Mouse (Mus musculus) forebrain, embryonic 11.5 days (tissue): ENCODE results near the gene Tigar. TPM values are rescaled to one million over a fixed set of nuclear protein-coding genes. Genes with fewer than 3 reads are reported as not detected.

ENCODE experiments used
- ATAC-seq: fragments of 200-750 bp; cut with Nextera tagmentation; replicated peaks from 2 replicates; pipeline ENCODE4 v1.8.0; 2017; ENCODE audit warnings: moderate TSS enrichment; ENCODE audit not compliant: low FRiP score
- DNase-seq: peaks from one replicate; pipeline ENCODE4 v3.0.0-alpha.2; 2017; ENCODE audit warnings: low spot score
- H3K27ac ChIP-seq: fragments of 300-500 bp; sonication (generic); 2 replicates; pipeline ENCODE4 v1.5.1; 2014; ENCODE audit warnings: low read depth, low read length
- H3K27me3 ChIP-seq: fragments of 300-500 bp; sonication (generic); 2 replicates; pipeline ENCODE4 v1.6.1; 2014; ENCODE audit warnings: mild to moderate bottlenecking, low read length, mixed read lengths; ENCODE audit not compliant: control insufficient read depth, insufficient read depth
- H3K36me3 ChIP-seq: fragments of 300-500 bp; sonication (generic); 2 replicates; pipeline ENCODE4 v1.6.1; 2014; ENCODE audit warnings: mild to moderate bottlenecking, low read length, moderate library complexity, mixed read lengths; ENCODE audit not compliant: control insufficient read depth, insufficient read depth
- H3K4me1 ChIP-seq: fragments of 300-500 bp; sonication (generic); replicated peaks from 2 replicates; pipeline ENCODE4 v1.6.1; 2014; ENCODE audit warnings: low read length, mixed read lengths; ENCODE audit not compliant: control insufficient read depth, insufficient read depth
- H3K4me2 ChIP-seq: fragments of 300-500 bp; sonication (generic); 2 replicates; pipeline ENCODE4 v1.6.1; 2014; ENCODE audit warnings: low read depth, mild to moderate bottlenecking, low read length, moderate library complexity, mixed read lengths; ENCODE audit not compliant: severe bottlenecking
- H3K4me3 ChIP-seq: fragments of 300-500 bp; sonication (generic); 2 replicates; pipeline ENCODE4 v1.5.1; 2014; ENCODE audit warnings: low read depth, low read length
- H3K9ac ChIP-seq: fragments of 300-500 bp; sonication (generic); 2 replicates; pipeline ENCODE4 v1.6.1; 2014; ENCODE audit warnings: low read length
- H3K9me3 ChIP-seq: fragments of 300-500 bp; sonication (generic); 2 replicates; pipeline ENCODE4 v1.6.1; 2016; ENCODE audit warnings: low read length, mixed read lengths; ENCODE audit not compliant: control insufficient read depth
- WGBS: fragments of 180-500 bp; shearing (Covaris S2); extraction: QIAGEN DNeasy Blood & Tissue Kit; methylation state at CpG from one replicate; pipeline ENCODE4 v1.1.7; 2014; 5-methylcytosine and 5-hydroxymethylcytosine counted together
- polyA plus RNA-seq: library from polyadenylated mRNA; unstranded; fragments of >200 nt; fragmentation: Nextera tagmentation; extraction: Ambion mirVana; gene quantifications from 2 replicates; pipeline ENCODE4 v1.2.1, GENCODE M21; 2014

Tigar gene
- polyA plus RNA-seq, 1 experiment from 2014 or later = 6.8 TPM

DNA sequence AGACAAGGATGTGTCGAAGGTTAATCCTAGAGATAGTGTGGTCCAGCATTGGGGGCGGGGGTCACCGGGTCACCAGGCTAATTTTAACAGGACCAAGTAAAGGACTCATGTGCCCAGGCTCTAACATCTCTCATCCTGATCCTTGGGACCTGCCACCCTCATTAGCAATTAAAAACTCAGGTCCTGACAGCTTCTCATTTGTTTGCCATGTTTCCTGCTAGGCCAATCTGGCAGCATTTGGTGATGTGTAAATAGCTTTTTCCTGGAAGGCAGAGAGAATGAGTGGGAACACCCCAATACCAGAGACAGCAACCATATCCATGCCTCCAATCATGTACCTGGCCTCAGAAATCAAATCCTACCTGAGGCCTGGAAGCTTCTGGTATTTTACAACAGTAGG is 22.6 kb upstream of the Tigar start:
- no peak overlapping the region for H3K27ac ChIP-seq
- ATAC-seq (no peak), DNase-seq (no peak)
- H3K27me3 ChIP-seq = no peaks in the 10 kb centered on the region; the same call in 1 of the 2 replicates
- no peak overlapping the region for H3K4me3 ChIP-seq
- H3K4me2 ChIP-seq = no peak overlapping the region
- peaks cover 9% of the 10 kb centered on the region; the same call in 1 of the 2 replicates for H3K4me1 ChIP-seq
- H3K36me3 ChIP-seq = peaks cover 5% of the 10 kb centered on the region; the same call in 1 of the 2 replicates
- WGBS = 83% methylated on average over 3 of the region's 3 CpGs
- no peaks in the 10 kb centered on the region for H3K9me3 ChIP-seq
- H3K9ac ChIP-seq = no peak overlapping the region

DNA sequence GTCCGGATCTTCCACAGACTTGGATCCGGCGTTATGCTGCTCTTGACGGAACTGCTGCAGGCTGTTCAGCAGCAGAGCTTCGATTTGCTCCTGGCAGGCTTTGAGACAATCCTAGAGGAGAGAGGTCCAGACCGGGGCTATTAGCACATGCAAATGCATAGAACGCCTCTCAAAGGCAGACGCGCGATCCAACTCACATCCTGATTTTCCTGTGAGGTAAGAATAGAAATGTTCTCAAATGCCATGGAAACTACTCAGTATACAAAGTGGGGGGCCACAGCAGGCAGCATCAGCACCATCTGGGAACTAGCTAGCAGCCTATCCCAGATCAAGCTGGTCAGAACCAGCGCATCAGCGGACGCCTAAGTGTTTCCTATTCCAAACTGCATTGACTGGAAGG is 21.0 kb upstream of the Tigar start:
- H3K4me1 ChIP-seq = peaks cover 9% of the 10 kb centered on the region; the same call in 1 of the 2 replicates
- no peak overlapping the region for H3K9ac ChIP-seq
- H3K4me3 ChIP-seq = no peak overlapping the region
- no peak overlapping the region for H3K4me2 ChIP-seq
- no peak overlapping the region for H3K27ac ChIP-seq
- no peaks in the 10 kb centered on the region; the same call in 1 of the 2 replicates for H3K36me3 ChIP-seq
- H3K9me3 ChIP-seq = no peaks in the 10 kb centered on the region
- ATAC-seq (no peak), DNase-seq (no peak)
- WGBS = 73% methylated on average over 13 of the region's 13 CpGs
- no peaks in the 10 kb centered on the region; the same call in 1 of the 2 replicates for H3K27me3 ChIP-seq

DNA sequence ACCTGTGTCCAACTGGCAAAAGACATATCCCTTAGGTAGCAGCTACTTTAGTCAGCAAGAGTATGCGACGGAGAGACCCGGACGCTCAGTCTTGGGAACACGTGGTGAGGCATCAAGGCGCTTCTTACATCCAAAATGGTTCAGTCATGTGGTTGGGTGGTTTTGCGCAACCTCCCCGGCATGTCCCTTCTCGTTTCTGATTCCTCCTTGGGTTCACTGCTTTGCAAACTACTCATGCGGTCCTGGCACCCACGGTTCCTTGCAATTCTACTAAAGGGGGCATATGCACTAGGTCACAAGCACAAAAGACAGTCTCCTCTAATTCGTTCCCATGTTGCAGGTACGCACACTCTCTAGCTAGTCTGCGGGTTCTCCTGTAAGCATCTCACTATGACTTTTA is 20.3 kb upstream of the Tigar start:
- DNase-seq = no peak
- H3K4me2 ChIP-seq = no peak overlapping the region
- H3K9ac ChIP-seq = no peak overlapping the region
- H3K4me1 ChIP-seq = peaks cover 9% of the 10 kb centered on the region; the same call in 1 of the 2 replicates
- H3K4me3 ChIP-seq = no peak overlapping the region
- 96% methylated on average over 14 of the region's 14 CpGs for WGBS
- no peak for ATAC-seq
- no peaks in the 10 kb centered on the region; the same call in 1 of the 2 replicates for H3K36me3 ChIP-seq
- H3K27me3 ChIP-seq = no peaks in the 10 kb centered on the region; the same call in 1 of the 2 replicates
- H3K9me3 ChIP-seq = no peaks in the 10 kb centered on the region
- no peak overlapping the region for H3K27ac ChIP-seq

DNA sequence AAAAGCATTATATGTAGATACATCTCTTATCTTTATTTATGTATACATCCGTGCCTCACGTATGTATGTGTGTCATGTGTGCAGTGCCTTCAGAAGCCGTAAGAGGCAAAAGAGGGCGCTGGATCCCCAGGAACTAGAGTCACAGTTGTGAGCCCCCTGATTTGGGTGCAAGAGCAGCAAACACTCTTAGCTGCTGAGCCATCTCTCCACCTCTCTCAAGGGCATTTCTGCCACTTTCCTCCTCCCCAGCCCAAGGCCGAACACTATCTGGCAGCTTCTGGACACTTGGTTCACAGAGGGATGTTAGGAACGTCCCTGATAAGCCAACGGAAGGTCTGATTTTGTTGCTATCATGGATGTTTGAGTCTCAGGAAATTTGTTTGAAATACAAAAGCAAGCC is 14.1 kb upstream of the Tigar start:
- Histone ChIP-seq H3K27ac (no peak overlapping the region), H3K4me3 (no peak overlapping the region), H3K4me2 (no peak overlapping the region), H3K4me1 (no peaks in the 10 kb centered on the region), H3K9ac (no peak overlapping the region), H3K27me3 (no peaks in the 10 kb centered on the region), H3K9me3 (no peaks in the 10 kb centered on the region), H3K36me3 (no peaks in the 10 kb centered on the region; the same call in 1 of the 2 replicates)
- DNase-seq (no peak), ATAC-seq (no peak)
- 92% methylated on average over 7 of the region's 7 CpGs for WGBS

DNA sequence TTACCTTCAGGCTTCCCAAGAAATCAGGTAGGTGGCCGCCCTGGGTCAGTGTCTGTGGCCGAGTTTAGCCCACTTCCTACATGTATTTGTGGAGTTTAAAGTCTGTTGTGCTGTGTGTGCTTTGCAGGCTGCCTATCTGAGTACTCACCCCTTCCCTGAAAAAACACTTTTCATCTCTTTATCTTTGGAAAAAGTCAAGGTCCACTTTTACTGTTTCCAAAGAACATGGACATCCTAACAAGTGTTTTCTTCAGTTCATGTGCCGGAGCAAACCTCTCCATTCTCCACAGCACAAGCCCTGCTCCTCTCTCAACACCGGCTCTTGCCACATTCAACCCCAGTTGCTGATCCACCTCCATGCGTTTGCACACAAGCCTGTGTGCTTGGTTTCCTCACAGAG is 13.6 kb upstream of the Tigar start:
- H3K4me2 ChIP-seq = no peak overlapping the region
- WGBS = 85% methylated on average over 5 of the region's 5 CpGs
- no peaks in the 10 kb centered on the region for H3K9me3 ChIP-seq
- H3K4me1 ChIP-seq = no peaks in the 10 kb centered on the region
- H3K27ac ChIP-seq = no peak overlapping the region
- ATAC-seq (no peak), DNase-seq (no peak)
- no peak overlapping the region for H3K9ac ChIP-seq
- no peaks in the 10 kb centered on the region for H3K27me3 ChIP-seq
- H3K4me3 ChIP-seq = no peak overlapping the region
- H3K36me3 ChIP-seq = no peaks in the 10 kb centered on the region; the same call in 1 of the 2 replicates

DNA sequence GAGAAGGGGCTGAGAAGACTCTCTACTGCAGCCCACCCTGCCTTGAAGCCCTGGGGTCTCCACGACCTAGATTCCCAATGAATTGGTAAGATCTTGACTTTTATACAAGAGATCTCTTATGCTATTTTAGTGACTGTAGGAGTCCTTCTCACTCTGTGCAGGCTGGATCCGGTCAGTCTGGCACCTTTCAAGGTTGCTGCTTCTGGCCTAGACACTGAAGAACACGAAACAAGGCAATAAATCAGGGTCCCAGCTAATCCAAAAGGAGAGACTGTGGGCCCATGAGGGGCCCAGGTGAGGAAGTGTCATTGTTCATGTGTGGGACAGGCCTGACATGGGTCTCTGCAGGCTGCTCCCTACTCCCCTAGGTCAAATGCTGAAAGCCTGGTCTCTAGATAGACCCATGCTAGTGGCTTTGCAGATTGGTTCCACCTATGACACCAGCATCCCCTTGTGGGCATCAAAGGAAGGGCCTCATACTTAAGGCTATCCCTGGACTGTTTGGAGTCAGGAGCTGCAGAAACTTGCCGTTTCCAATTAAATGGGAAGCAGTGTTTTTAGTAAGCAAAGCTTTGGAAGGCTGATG is 13.0 kb upstream of the Tigar start:
- no peak overlapping the region for H3K4me2 ChIP-seq
- H3K4me1 ChIP-seq = no peaks in the 10 kb centered on the region
- WGBS = 89% methylated on average over 4 of the region's 4 CpGs
- no peaks in the 10 kb centered on the region for H3K27me3 ChIP-seq
- ATAC-seq (no peak), DNase-seq (no peak)
- no peak overlapping the region for H3K4me3 ChIP-seq
- no peak overlapping the region for H3K9ac ChIP-seq
- H3K27ac ChIP-seq = no peak overlapping the region
- H3K9me3 ChIP-seq = no peaks in the 10 kb centered on the region
- no peaks in the 10 kb centered on the region for H3K36me3 ChIP-seq

DNA sequence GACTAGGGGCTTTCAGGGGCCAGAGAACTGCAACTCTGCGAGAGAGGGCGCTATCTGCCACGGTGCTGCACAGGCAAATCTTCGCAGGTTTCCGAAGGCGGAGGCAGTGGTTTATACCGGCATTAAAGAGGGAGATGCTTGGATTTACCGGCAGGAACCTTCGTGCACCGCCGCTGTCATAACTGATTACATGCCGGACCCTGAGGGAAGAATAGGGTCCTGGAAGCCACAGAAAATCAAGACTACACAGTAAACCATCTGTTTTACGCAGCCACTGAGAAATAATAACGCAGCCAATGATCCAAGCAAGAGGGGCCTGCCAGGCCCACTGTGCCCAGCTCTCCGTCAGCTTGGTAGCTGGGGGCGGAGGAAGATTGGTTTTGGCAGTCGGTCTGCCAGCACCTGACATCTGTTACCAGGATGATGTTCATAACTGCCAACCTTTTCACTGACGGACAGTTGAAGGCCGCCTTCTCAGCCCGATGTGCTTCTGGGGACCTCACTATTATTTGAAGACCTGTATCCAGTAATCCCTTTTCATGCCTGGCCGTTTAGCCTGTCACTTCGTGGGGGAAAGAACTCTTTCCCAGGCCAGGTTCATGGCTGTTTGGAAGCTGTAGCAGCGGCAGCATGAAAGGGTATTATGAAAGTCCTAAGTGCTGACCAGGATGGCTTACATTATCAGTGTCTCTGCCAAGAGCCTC is 5.5 kb upstream of the Tigar start:
- WGBS = 71% methylated on average over 23 of the region's 23 CpGs
- Histone ChIP-seq H3K4me2 (no peak overlapping the region), H3K36me3 (no peaks in the 10 kb centered on the region), H3K9ac (no peak overlapping the region), H3K4me1 (no peaks in the 10 kb centered on the region), H3K27me3 (no peaks in the 10 kb centered on the region), H3K27ac (no peak overlapping the region), H3K4me3 (no peak overlapping the region), H3K9me3 (no peaks in the 10 kb centered on the region)
- no peak for ATAC-seq
- DNase-seq = no peak

DNA sequence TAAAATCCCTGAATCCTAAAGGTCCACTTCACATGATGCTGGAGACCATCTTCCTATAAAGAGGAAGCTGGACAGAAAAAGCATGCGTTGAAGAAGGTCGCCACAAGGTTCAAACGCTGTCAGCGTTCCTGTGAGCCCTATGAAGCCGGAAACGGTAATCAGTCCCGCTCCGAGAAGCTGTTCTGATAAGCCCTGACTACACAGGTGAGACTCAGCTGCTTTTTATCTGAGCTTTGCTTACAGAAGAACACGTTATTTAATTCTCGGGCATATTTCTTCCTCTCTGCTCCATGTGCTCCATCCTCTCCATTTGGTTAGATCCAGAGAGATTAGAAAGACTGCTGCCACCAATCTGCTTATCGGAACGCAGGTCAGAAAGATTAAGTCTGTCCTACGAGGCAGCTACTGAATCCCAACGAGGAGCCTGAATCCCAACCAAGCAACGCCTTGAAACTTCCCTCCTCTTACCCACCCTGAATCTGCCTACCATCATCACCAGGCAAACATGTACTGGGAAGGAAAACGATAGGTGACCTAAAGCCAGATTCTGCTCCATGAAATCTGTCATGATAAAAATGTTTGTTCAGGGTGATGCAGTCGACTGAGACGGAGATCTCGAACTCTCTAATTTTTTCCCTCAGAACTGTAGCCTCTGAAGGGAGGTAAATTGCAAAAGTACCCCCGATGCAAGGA is 843 bp downstream of the Tigar start:
- H3K36me3 ChIP-seq = no peaks in the 10 kb centered on the region
- H3K9me3 ChIP-seq = no peaks in the 10 kb centered on the region
- no peak overlapping the region for H3K27ac ChIP-seq
- peaks cover 4% of the 10 kb centered on the region; the same call in 1 of the 2 replicates for H3K4me1 ChIP-seq
- ATAC-seq (no peak), DNase-seq (no peak)
- peak overlapping the region; percentile 66 for H3K9ac ChIP-seq
- peak overlapping the region; percentile 89 for H3K4me2 ChIP-seq
- H3K4me3 ChIP-seq = peak overlapping the region; percentile 61
- 45% methylated on average over 20 of the region's 20 CpGs for WGBS
- H3K27me3 ChIP-seq = no peaks in the 10 kb centered on the region
